Mouse (Mus musculus) kidney, postnatal 0 days (tissue): Measurements from ENCODE around the gene Sacs. TPM values are rescaled to one million over a fixed set of nuclear protein-coding genes. Genes with fewer than 3 reads are reported as not detected.

Source experiments
- ATAC-seq: fragments of 200-750 bp; cut with Nextera tagmentation; replicated peaks from 2 replicates; pipeline ENCODE4 v1.8.0; 2017; ENCODE audit warnings: low read depth, moderate number of reproducible peaks, moderate TSS enrichment, moderate library complexity; ENCODE audit not compliant: low FRiP score
- DNase-seq: peaks from one replicate; pipeline ENCODE4 v3.0.0-alpha.2; 2016; ENCODE audit warnings: low spot score
- H3K27ac ChIP-seq: fragments of 300-500 bp; sonication (generic); 2 replicates; pipeline ENCODE4 v1.5.1; 2014; ENCODE audit warnings: mild to moderate bottlenecking
- H3K27me3 ChIP-seq: fragments of 300-500 bp; sonication (generic); 2 replicates; pipeline ENCODE4 v1.6.1; 2014; ENCODE audit warnings: low read length, mixed read lengths; ENCODE audit not compliant: insufficient read depth
- H3K36me3 ChIP-seq: fragments of 300-500 bp; sonication (generic); 2 replicates; pipeline ENCODE4 v1.6.1; 2014; ENCODE audit warnings: low read length, mixed read lengths; ENCODE audit not compliant: insufficient read depth
- H3K4me1 ChIP-seq: fragments of 300-500 bp; sonication (generic); replicated peaks from 2 replicates; pipeline ENCODE4 v1.6.1; 2014; ENCODE audit warnings: antibody characterized with exemption, low read length, mixed read lengths; ENCODE audit not compliant: insufficient read depth
- H3K4me2 ChIP-seq: fragments of 300-500 bp; sonication (generic); 2 replicates; pipeline ENCODE4 v1.6.1; 2014; ENCODE audit warnings: mild to moderate bottlenecking, low read length, moderate library complexity, mixed read lengths
- H3K4me3 ChIP-seq: fragments of 300-500 bp; sonication (generic); replicated peaks from 2 replicates; pipeline ENCODE4 v1.5.1; 2014; ENCODE audit warnings: low read depth, low read length
- H3K9ac ChIP-seq: fragments of 300-500 bp; sonication (generic); 2 replicates; pipeline ENCODE4 v1.6.1; 2014; ENCODE audit warnings: low read depth, low read length
- H3K9me3 ChIP-seq: fragments of 300-500 bp; sonication (generic); replicated peaks from 2 replicates; pipeline ENCODE4 v1.6.1; 2016; ENCODE audit warnings: low read length, inconsistent platforms, mixed read lengths
- CTCF ChIP-seq: IDR thresholded peaks from 2 replicates; pipeline ENCODE4 v1.5.1; 2016; ENCODE audit warnings: antibody characterized with exemption, low read depth, mild to moderate bottlenecking, moderate library complexity
- WGBS: fragments of 180-500 bp; shearing (Covaris S2); extraction: QIAGEN DNeasy Blood & Tissue Kit; methylation state at CpG from one replicate; pipeline ENCODE4 v1.1.7; 2014; 5-methylcytosine and 5-hydroxymethylcytosine counted together
- polyA plus RNA-seq: library from polyadenylated mRNA; unstranded; fragments of >200 nt; fragmentation: Nextera tagmentation; extraction: Ambion mirVana; gene quantifications from 2 replicates; pipeline ENCODE4 v1.2.1, GENCODE M21; 2015

Sacs gene
- polyA plus RNA-seq, 1 experiment from 2014 or later = 1.2 TPM

GRCm38 (mm10) chr14:61226151-61226550 is 87.9 kb downstream of the Sacs start:
- no peaks in the 10 kb centered on the region for H3K4me1 ChIP-seq
- no peaks in the 10 kb centered on the region for H3K27me3 ChIP-seq
- H3K9me3 ChIP-seq = no peaks in the 10 kb centered on the region
- ATAC-seq (no peak), DNase-seq (no peak)
- no peak overlapping the region for H3K4me2 ChIP-seq
- no peaks in the 10 kb centered on the region for H3K36me3 ChIP-seq
- no peak overlapping the region for H3K27ac ChIP-seq
- H3K9ac ChIP-seq = no peak overlapping the region
- no peak overlapping the region for H3K4me3 ChIP-seq
- WGBS = 75% methylated on average over 1 of the region's 1 CpGs
- no peak for TF ChIP-seq CTCF

GRCm38 (mm10) chr14:61229763-61230162 is 91.5 kb downstream of the Sacs start:
- DNase-seq = no peak
- Histone ChIP-seq H3K9me3 (no peaks in the 10 kb centered on the region), H3K27me3 (no peaks in the 10 kb centered on the region), H3K9ac (no peak overlapping the region), H3K4me3 (no peak overlapping the region), H3K4me1 (no peaks in the 10 kb centered on the region), H3K4me2 (no peak overlapping the region), H3K36me3 (no peaks in the 10 kb centered on the region), H3K27ac (no peak overlapping the region)
- no peak for ATAC-seq
- 82% methylated on average over 5 of the region's 5 CpGs for WGBS
- TF ChIP-seq CTCF = no peak

GRCm38 (mm10) chr14:61230179-61230578 is 91.9 kb downstream of the Sacs start:
- Histone ChIP-seq H3K27ac (no peak overlapping the region), H3K27me3 (no peaks in the 10 kb centered on the region), H3K4me3 (no peak overlapping the region), H3K4me2 (no peak overlapping the region), H3K9me3 (no peaks in the 10 kb centered on the region), H3K9ac (no peak overlapping the region), H3K4me1 (no peaks in the 10 kb centered on the region), H3K36me3 (no peaks in the 10 kb centered on the region)
- no peak for TF ChIP-seq CTCF
- 93% methylated on average over 4 of the region's 4 CpGs for WGBS
- DNase-seq = no peak
- no peak for ATAC-seq

- ATAC-seq (no peak), DNase-seq (no peak)
- Histone ChIP-seq H3K4me2 (no peak overlapping the region), H3K36me3 (no peaks in the 10 kb centered on the region), H3K27ac (no peak overlapping the region), H3K9ac (no peak overlapping the region), H3K4me3 (no peak overlapping the region), H3K4me1 (no peaks in the 10 kb centered on the region), H3K9me3 (no peaks in the 10 kb centered on the region), H3K27me3 (no peaks in the 10 kb centered on the region)
- no peak for TF ChIP-seq CTCF
- WGBS = 81% methylated on average over 13 of the region's 13 CpGs
Measured at GRCm38 (mm10) chr14:61232016-61232568, 93.8 kb downstream of the Sacs start.

- WGBS = 55% methylated on average over 5 of the region's 5 CpGs
- Histone ChIP-seq H3K4me3 (no peak overlapping the region), H3K9ac (no peak overlapping the region), H3K27me3 (no peaks in the 10 kb centered on the region), H3K4me1 (no peaks in the 10 kb centered on the region), H3K36me3 (no peaks in the 10 kb centered on the region), H3K27ac (no peak overlapping the region), H3K4me2 (no peak overlapping the region), H3K9me3 (no peaks in the 10 kb centered on the region)
- DNase-seq (no peak), ATAC-seq (no peak)
- no peak for TF ChIP-seq CTCF
Measured at GRCm38 (mm10) chr14:61235846-61236474, 97.7 kb downstream of the Sacs start.

GRCm38 (mm10) chr14:61237101-61237654 is 98.9 kb downstream of the Sacs start:
- no peak overlapping the region for H3K4me3 ChIP-seq
- ATAC-seq (no peak), DNase-seq (peak; percentile 25)
- no peaks in the 10 kb centered on the region for H3K4me1 ChIP-seq
- no peaks in the 10 kb centered on the region for H3K27me3 ChIP-seq
- TF ChIP-seq CTCF = no peak
- H3K36me3 ChIP-seq = no peaks in the 10 kb centered on the region
- H3K4me2 ChIP-seq = no peak overlapping the region
- no peak overlapping the region for H3K9ac ChIP-seq
- no peak overlapping the region for H3K27ac ChIP-seq
- no peaks in the 10 kb centered on the region for H3K9me3 ChIP-seq
- 17% methylated on average over 4 of the region's 4 CpGs for WGBS
